Comparison of ENCODE assay signal across 8 mouse cellular contexts in genomic region chr1:191964773-191965481, GRCm38 (mm10). TPM values are rescaled to one million over a fixed set of nuclear protein-coding genes. Genes with fewer than 3 reads are reported as not detected.
A peak's percentile ranks its signal among the peaks of the same experiment; 100 is the strongest.
DNase-seq lines count a peak whose midpoint lies in the region; ATAC-seq and TF ChIP-seq lines count a peak whose summit lies in the region.

No protein-coding gene starts in this region.

- TF ChIP-seq CTCF in ES-Bruce4 (IDR thresholded peaks at IDR 0.05; ENCODE audit: low read depth, low read length), result peak; percentile 84
- TF ChIP-seq CTCF in olfactory bulb, adult 2 months (IDR thresholded peaks at IDR 0.05; ENCODE audit: insufficient read depth, low read depth, low read length), result peak; percentile 77
- TF ChIP-seq CTCF in thymus, adult 2 months (IDR thresholded peaks at IDR 0.05; ENCODE audit: borderline replicate concordance, control insufficient read depth, extremely low read depth, insufficient read depth, low read length, poor library complexity), result peak; percentile 45; the same call in 1 of the 2 replicates

- H3K27ac ChIP-seq in ES-Bruce4 (ENCODE audit: insufficient read depth, low read length), result peak overlapping the region; percentile 7; the same call in 1 of the 2 replicates
- H3K27ac ChIP-seq in forebrain, embryonic 13.5 days, result no peak overlapping the region
- H3K27ac ChIP-seq in lung, embryonic 15.5 days, result no peak overlapping the region
- no peak overlapping the region for H3K27ac ChIP-seq in olfactory bulb, adult 2 months (ENCODE audit: insufficient read depth, low read depth, low read length)
- H3K27ac ChIP-seq in thymus, adult 2 months (ENCODE audit: control insufficient read depth, insufficient read depth, low read length), result no peak overlapping the region

- peak; percentile 81 for DNase-seq in c-Kit-positive CD71-positive TER-119-negative erythroid progenitor cells, embryonic 14.5 days (ENCODE audit: low read depth)
- DNase-seq in heart, postnatal 14 days, result peak; percentile 77 to 89
- peak; percentile 51 to 82 for DNase-seq in layer of hippocampus, adult 8-10 months (ENCODE audit: low spot score in 2 of 2)
- peak; percentile 68 for DNase-seq in thymus, adult 2 months

- no peaks in the 10 kb centered on the region for H3K27me3 ChIP-seq in ES-Bruce4 (ENCODE audit: control insufficient read depth, insufficient read depth, low read length, poor library complexity, severe bottlenecking)
- H3K27me3 ChIP-seq in forebrain, embryonic 13.5 days, result no peaks in the 10 kb centered on the region
- H3K27me3 ChIP-seq in lung, embryonic 15.5 days, result no peaks in the 10 kb centered on the region
- no peaks in the 10 kb centered on the region for H3K27me3 ChIP-seq in thymus, adult 2 months (ENCODE audit: control insufficient read depth, insufficient read depth, low read length)

- ATAC-seq in forebrain, embryonic 13.5 days, result peak; percentile 36; the same call in 1 of the 2 replicates
- 0 out of 2 replicates have a peak, but pooled peaks have one; percentile 37 for ATAC-seq in lung, embryonic 15.5 days (ENCODE audit: borderline replicate concordance, extremely low read depth, low FRiP score, low TSS enrichment)

- no peak overlapping the region for H3K9ac ChIP-seq in ES-Bruce4 (ENCODE audit: low read depth, poor library complexity, severe bottlenecking)
- no peak overlapping the region for H3K9ac ChIP-seq in forebrain, embryonic 13.5 days
- H3K9ac ChIP-seq in lung, embryonic 15.5 days, result no peak overlapping the region

- H3K4me2 ChIP-seq in forebrain, embryonic 13.5 days, result no peak overlapping the region
- no peak overlapping the region; the same call in 1 of the 2 replicates for H3K4me2 ChIP-seq in lung, embryonic 15.5 days

- intact Hi-C loops in heart, postnatal 14 days (cut with DNase I), result loop anchor here (1.0 kb wide), 2 partner anchors 128 to 131 kb away; no protein-coding TSS in a partner anchor

- WGBS in forebrain, embryonic 13.5 days, result 17% methylated on average over 13 of the region's 13 CpGs
- 12% methylated on average over 13 of the region's 13 CpGs for WGBS in lung, embryonic 15.5 days
- WGBS in olfactory bulb, adult 2 months, result 17% methylated on average over 13 of the region's 13 CpGs
- 15% methylated on average over 13 of the region's 13 CpGs for WGBS in thymus, adult 2 months

- no peaks in the 10 kb centered on the region for H3K4me1 ChIP-seq in ES-Bruce4 (ENCODE audit: control insufficient read depth, insufficient read depth, low read length)
- H3K4me1 ChIP-seq in forebrain, embryonic 13.5 days, result no peaks in the 10 kb centered on the region
- H3K4me1 ChIP-seq in lung, embryonic 15.5 days, result 0 out of 2 replicates have a peak, but pooled peaks cover 2% of the 10 kb centered on the region
- peaks cover 6% of the 10 kb centered on the region for H3K4me1 ChIP-seq in olfactory bulb, adult 2 months (ENCODE audit: control insufficient read depth, insufficient read depth, low read length)
- H3K4me1 ChIP-seq in thymus, adult 2 months (replicated peaks; ENCODE audit: control insufficient read depth, insufficient read depth, low read length), result no peaks in the 10 kb centered on the region

- H3K4me3 ChIP-seq in ES-Bruce4 (ENCODE audit: low read depth, low read length), result no peak overlapping the region
- no peak overlapping the region for H3K4me3 ChIP-seq in forebrain, embryonic 13.5 days
- no peak overlapping the region for H3K4me3 ChIP-seq in lung, embryonic 15.5 days
- no peak overlapping the region for H3K4me3 ChIP-seq in olfactory bulb, adult 2 months (ENCODE audit: insufficient read depth, low read depth, low read length)
- H3K4me3 ChIP-seq in thymus, adult 2 months (ENCODE audit: control insufficient read depth, insufficient read depth, low read length), result no peak overlapping the region

- TF ChIP-seq EP300 in ES-Bruce4 (IDR thresholded peaks at IDR 0.05; ENCODE audit: insufficient read depth, low read depth, low read length), result no peak

- H3K36me3 ChIP-seq in ES-Bruce4 (ENCODE audit: control insufficient read depth, insufficient read depth, low read length, poor library complexity, severe bottlenecking), result no peaks in the 10 kb centered on the region
- H3K36me3 ChIP-seq in forebrain, embryonic 13.5 days (ENCODE audit: poor library complexity, severe bottlenecking), result no peaks in the 10 kb centered on the region
- H3K36me3 ChIP-seq in lung, embryonic 15.5 days, result no peaks in the 10 kb centered on the region
- no peaks in the 10 kb centered on the region for H3K36me3 ChIP-seq in thymus, adult 2 months (ENCODE audit: control insufficient read depth, insufficient read depth, low read length)

- no peaks in the 10 kb centered on the region for H3K9me3 ChIP-seq in ES-Bruce4 (replicated peaks; ENCODE audit: control insufficient read depth, insufficient read depth, low read length, poor library complexity, severe bottlenecking)
- H3K9me3 ChIP-seq in forebrain, embryonic 13.5 days (replicated peaks), result no peaks in the 10 kb centered on the region
- no peaks in the 10 kb centered on the region for H3K9me3 ChIP-seq in lung, embryonic 15.5 days

- no peak for TF ChIP-seq POLR2A in ES-Bruce4 (IDR thresholded peaks at IDR 0.05; ENCODE audit: insufficient read depth, low read length)
- no peak for TF ChIP-seq POLR2A in olfactory bulb, adult 2 months (IDR thresholded peaks at IDR 0.05; ENCODE audit: insufficient read depth, low read depth, low read length)
- no peak for TF ChIP-seq POLR2A in thymus, adult 2 months (IDR thresholded peaks at IDR 0.05; ENCODE audit: control insufficient read depth, extremely low read depth, insufficient read depth, low read length, poor library complexity)

RNA-seq across cellular contexts. Expression of gene Rd3, which starts 12.2 kb away (rescaled TPM):
- not detected in 2 replicates for polyA plus RNA-seq in ES-Bruce4 (2011; ENCODE audit: insufficient read depth, insufficient read length, low read depth, missing spikeins)
- 1.8 and 3.0 TPM in 2 replicates for polyA plus RNA-seq in forebrain, embryonic 13.5 days (2015; fragmentation: Nextera tagmentation; extraction: Ambion mirVana)
- total RNA-seq in heart, postnatal 14 days (2021), result under 1 TPM; 0.45 to 0.51 TPM
- total RNA-seq in layer of hippocampus, adult 8-10 months (2022), result under 1 TPM in 3 of 4 experiments, not detected in 1; 0.11 to 0.45 (median 0.19) TPM
- polyA plus RNA-seq in lung, embryonic 15.5 days (2015; fragmentation: Nextera tagmentation; extraction: Ambion mirVana), result 1.3 and 2.8 TPM in 2 replicates
- not detected in 2 replicates for polyA plus RNA-seq in olfactory bulb, adult 2 months (2012; ENCODE audit: insufficient read depth, insufficient read length, low replicate concordance, missing spikeins)
- polyA plus RNA-seq in thymus, adult 2 months (2012; rRNA removed), result 0.71 and 1.5 TPM in 2 replicates

RNA-seq across cellular contexts. Expression of gene Slc30a1, which starts 58.4 kb away (rescaled TPM):
- polyA plus RNA-seq in ES-Bruce4 (2011; ENCODE audit: insufficient read depth, insufficient read length, low read depth, missing spikeins), result 9.5 and 10.1 TPM in 2 replicates
- polyA plus RNA-seq in forebrain, embryonic 13.5 days (2015; fragmentation: Nextera tagmentation; extraction: Ambion mirVana), result 1.6 and 1.8 TPM in 2 replicates
- 10 to 100 TPM; 21.9 to 26.4 TPM for total RNA-seq in heart, postnatal 14 days (2021)
- total RNA-seq in layer of hippocampus, adult 8-10 months (2022), result 10 to 100 TPM; 24.2 to 37.1 (median 30.2) TPM
- 3.1 and 3.2 TPM in 2 replicates for polyA plus RNA-seq in lung, embryonic 15.5 days (2015; fragmentation: Nextera tagmentation; extraction: Ambion mirVana)
- not detected in 2 replicates for polyA plus RNA-seq in olfactory bulb, adult 2 months (2012; ENCODE audit: insufficient read depth, insufficient read length, low replicate concordance, missing spikeins)
- 8.4 and 9.1 TPM in 2 replicates for polyA plus RNA-seq in thymus, adult 2 months (2012; rRNA removed)
